ENCODE assay signal across 8 mouse cellular contexts in the genomic region with DNA sequence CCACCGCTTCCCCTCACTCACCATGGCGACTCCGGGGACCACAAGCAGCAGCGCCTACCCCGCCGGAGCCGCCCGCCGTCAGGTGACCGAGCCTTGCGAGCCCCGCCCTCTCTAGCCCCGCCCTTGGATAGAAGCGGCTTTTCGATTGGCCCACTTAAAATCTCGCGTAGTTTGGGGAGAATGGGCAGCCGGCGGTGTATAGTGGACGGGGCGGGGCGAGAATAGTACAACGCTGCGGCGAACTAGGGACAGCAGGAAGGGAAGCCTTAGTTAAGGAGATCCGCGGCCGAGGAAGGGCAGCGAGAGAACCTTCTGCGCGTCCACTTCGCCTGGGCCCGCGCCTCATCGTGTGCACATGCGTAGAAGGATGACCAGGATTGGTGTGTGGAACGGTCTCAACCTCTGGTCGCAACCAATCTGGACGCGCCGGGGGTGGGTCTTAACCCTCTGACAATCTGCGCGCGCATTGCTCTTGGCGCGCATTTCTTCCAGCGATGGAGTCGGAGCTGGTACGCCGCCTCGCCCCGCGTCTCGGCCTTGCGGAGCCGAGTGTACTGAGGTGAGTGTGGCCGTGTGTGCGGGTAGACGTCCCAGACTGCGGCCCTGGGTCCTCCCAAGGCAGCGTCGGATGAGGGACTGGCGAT. TPM values are rescaled to one million over a fixed set of nuclear protein-coding genes. Genes with fewer than 3 reads are reported as not detected.
DNase-seq lines count a peak whose midpoint lies in the region; ATAC-seq and TF ChIP-seq lines count a peak whose summit lies in the region.

Orc6 (plus strand) TSS at position 199 of the 644 bp plus-strand sequence.
Vps35 (minus strand) TSS at position 369 of the 644 bp plus-strand sequence.

- DNase-seq in c-Kit-positive CD71-positive TER-119-positive erythroid progenitor cells, embryonic 14.5 days (ENCODE audit: low spot score), result peak; percentile 98
- peak; percentile 95 for DNase-seq in heart, postnatal 0 days (ENCODE audit: low spot score)
- peak; percentile 98 to 99 for DNase-seq in kidney, postnatal 4 days

- peak; percentile 98 for ATAC-seq in forebrain, embryonic 12.5 days (ENCODE audit: low FRiP score)
- peak; percentile 97 for ATAC-seq in heart, postnatal 0 days (ENCODE audit: insufficient read depth, low read depth)
- peak; percentile 97 for ATAC-seq in liver, embryonic 16.5 days (ENCODE audit: low read depth)
- ATAC-seq in neural tube, embryonic 13.5 days (ENCODE audit: low read depth), result peak; percentile 98

- H3K4me2 ChIP-seq in forebrain, embryonic 12.5 days, result peak within 1 kb of the TSS; percentile 82
- peak within 1 kb of the TSS; percentile 97 for H3K4me2 ChIP-seq in heart, postnatal 0 days (ENCODE audit: low read depth, low read length)
- H3K4me2 ChIP-seq in liver, embryonic 16.5 days (ENCODE audit: low read depth, low read length), result peak within 1 kb of the TSS; percentile 86
- peak within 1 kb of the TSS; percentile 90 for H3K4me2 ChIP-seq in neural tube, embryonic 13.5 days

- H3K9me3 ChIP-seq in E14TG2a.4 (ENCODE audit: low read length), result no peaks in the 10 kb centered on the region
- no peaks in the 10 kb centered on the region for H3K9me3 ChIP-seq in forebrain, embryonic 12.5 days
- H3K9me3 ChIP-seq in heart, postnatal 0 days (replicated peaks; ENCODE audit: control insufficient read depth, low read length), result no peaks in the 10 kb centered on the region
- no peaks in the 10 kb centered on the region for H3K9me3 ChIP-seq in liver, embryonic 16.5 days (replicated peaks; ENCODE audit: control insufficient read depth, low read length)
- H3K9me3 ChIP-seq in neural tube, embryonic 13.5 days, result no peaks in the 10 kb centered on the region

- WGBS in forebrain, embryonic 12.5 days, result under 1% methylated on average over 63 of the region's 63 CpGs
- under 1% methylated on average over 62 of the region's 63 CpGs for WGBS in heart, postnatal 0 days
- WGBS in liver, embryonic 16.5 days (ENCODE audit: insufficient replicate concordance), result under 1% methylated on average over 62 of the region's 63 CpGs
- under 1% methylated on average over 63 of the region's 63 CpGs for WGBS in neural tube, embryonic 13.5 days

- TF ChIP-seq EP300 in heart, postnatal 0 days (IDR thresholded peaks at IDR 0.05; ENCODE audit: low read depth), result peak; percentile 88

- peak within 1 kb of the TSS; percentile 93 for H3K9ac ChIP-seq in forebrain, embryonic 12.5 days
- H3K9ac ChIP-seq in heart, postnatal 0 days (replicated peaks; ENCODE audit: low read depth, low read length), result peak within 1 kb of the TSS; percentile 89
- peak within 1 kb of the TSS; percentile 96 for H3K9ac ChIP-seq in liver, embryonic 16.5 days (ENCODE audit: low read depth, low read length)
- H3K9ac ChIP-seq in neural tube, embryonic 13.5 days, result peak within 1 kb of the TSS; percentile 93

- peaks cover 38% of the 10 kb centered on the region for H3K36me3 ChIP-seq in E14TG2a.4 (ENCODE audit: insufficient read depth, low read length)
- peaks cover 22% of the 10 kb centered on the region for H3K36me3 ChIP-seq in forebrain, embryonic 12.5 days (replicated peaks)
- H3K36me3 ChIP-seq in heart, postnatal 0 days (replicated peaks; ENCODE audit: control insufficient read depth, insufficient read depth, low read length), result peaks cover 23% of the 10 kb centered on the region
- peaks cover 19% of the 10 kb centered on the region for H3K36me3 ChIP-seq in liver, embryonic 16.5 days (ENCODE audit: control insufficient read depth, insufficient read depth)
- H3K36me3 ChIP-seq in neural tube, embryonic 13.5 days, result peaks cover 19% of the 10 kb centered on the region
- H3K36me3 ChIP-seq in testis, adult 2 months (ENCODE audit: control insufficient read depth, insufficient read depth, low read length), result no peaks in the 10 kb centered on the region; the same call in none of the 2 replicates

- H3K27ac ChIP-seq in forebrain, embryonic 12.5 days, result peak within 1 kb of the TSS; percentile 98
- H3K27ac ChIP-seq in heart, postnatal 0 days (ENCODE audit: low read depth), result peak within 1 kb of the TSS; percentile 95
- H3K27ac ChIP-seq in liver, embryonic 16.5 days (ENCODE audit: low read length), result peak within 1 kb of the TSS; percentile 95
- H3K27ac ChIP-seq in neural tube, embryonic 13.5 days (replicated peaks), result peak within 1 kb of the TSS; percentile 98
- peak within 1 kb of the TSS; percentile 95 for H3K27ac ChIP-seq in testis, adult 2 months (ENCODE audit: control insufficient read depth, insufficient read depth, low read depth, low read length)

- H3K4me3 ChIP-seq in E14TG2a.4 (replicated peaks; ENCODE audit: low read length), result peak within 1 kb of the TSS; percentile 99
- H3K4me3 ChIP-seq in forebrain, embryonic 12.5 days (replicated peaks), result peak within 1 kb of the TSS; percentile 96
- H3K4me3 ChIP-seq in heart, postnatal 0 days (ENCODE audit: low read depth, low read length), result peak within 1 kb of the TSS; percentile 77
- peak within 1 kb of the TSS; percentile 100 for H3K4me3 ChIP-seq in liver, embryonic 16.5 days (ENCODE audit: low read depth, low read length)
- peak within 1 kb of the TSS; percentile 93 for H3K4me3 ChIP-seq in neural tube, embryonic 13.5 days
- H3K4me3 ChIP-seq in testis, adult 2 months (ENCODE audit: control insufficient read depth, low read depth, low read length), result peak within 1 kb of the TSS; percentile 94

- peaks cover 21% of the 10 kb centered on the region for H3K4me1 ChIP-seq in E14TG2a.4 (replicated peaks; ENCODE audit: low read depth, low read length)
- peaks cover 31% of the 10 kb centered on the region for H3K4me1 ChIP-seq in forebrain, embryonic 12.5 days
- H3K4me1 ChIP-seq in heart, postnatal 0 days (ENCODE audit: control insufficient read depth, insufficient read depth), result peaks cover 21% of the 10 kb centered on the region
- peaks cover 21% of the 10 kb centered on the region for H3K4me1 ChIP-seq in liver, embryonic 16.5 days (ENCODE audit: control insufficient read depth, low read depth, low read length)
- H3K4me1 ChIP-seq in neural tube, embryonic 13.5 days (replicated peaks), result peaks cover 42% of the 10 kb centered on the region
- no peaks in the 10 kb centered on the region; the same call in 1 of the 2 replicates for H3K4me1 ChIP-seq in testis, adult 2 months (ENCODE audit: control insufficient read depth, insufficient read depth, low read length)

- peak; percentile 74 for TF ChIP-seq POLR2A in testis, adult 2 months (IDR thresholded peaks at IDR 0.05; ENCODE audit: control insufficient read depth, low read depth, low read length)

- no peak for TF ChIP-seq CTCF in E14TG2a.4 (conservative IDR thresholded peaks at IDR 0.05; ENCODE audit: low read length)
- no peak for TF ChIP-seq CTCF in heart, postnatal 0 days (IDR thresholded peaks at IDR 0.05; ENCODE audit: low read depth)
- no peak for TF ChIP-seq CTCF in testis, adult 2 months (IDR thresholded peaks at IDR 0.05; ENCODE audit: control insufficient read depth, insufficient read depth, insufficient replicate concordance, low read depth, low read length)

- no peaks in the 10 kb centered on the region for H3K27me3 ChIP-seq in E14TG2a.4 (ENCODE audit: insufficient read depth, low read length)
- H3K27me3 ChIP-seq in forebrain, embryonic 12.5 days, result no peaks in the 10 kb centered on the region
- H3K27me3 ChIP-seq in heart, postnatal 0 days (ENCODE audit: control insufficient read depth, insufficient read depth, low read length), result no peaks in the 10 kb centered on the region
- H3K27me3 ChIP-seq in liver, embryonic 16.5 days (ENCODE audit: control insufficient read depth, insufficient read depth, low read depth, low read length), result no peaks in the 10 kb centered on the region
- H3K27me3 ChIP-seq in neural tube, embryonic 13.5 days, result no peaks in the 10 kb centered on the region
- no peaks in the 10 kb centered on the region for H3K27me3 ChIP-seq in testis, adult 2 months (ENCODE audit: control insufficient read depth, insufficient read depth, low read length)

RNA-seq across cellular contexts. Expression of gene Orc6, which starts in this region (rescaled TPM):
- polyA plus RNA-seq in forebrain, embryonic 12.5 days (2016; fragmentation: Nextera tagmentation; extraction: Ambion mirVana), result 112 and 115 TPM in 2 replicates
- total RNA-seq in heart, postnatal 0 days (2014; rRNA removed; ENCODE audit: low replicate concordance), result 15.9 and 23.3 TPM in 2 replicates
- polyA plus RNA-seq in heart, postnatal 0 days (2015; fragmentation: Nextera tagmentation; extraction: Ambion mirVana), result 25.7 and 26.3 TPM in 2 replicates
- polyA plus RNA-seq in liver, embryonic 16.5 days (2015; fragmentation: Nextera tagmentation; extraction: Ambion mirVana), result 68.3 and 78.3 TPM in 2 replicates
- polyA plus RNA-seq in neural tube, embryonic 13.5 days (2015; fragmentation: Nextera tagmentation; extraction: Ambion mirVana), result 73.5 and 78.3 TPM in 2 replicates
- polyA plus RNA-seq in testis, adult 2 months (2012; rRNA removed), result 15.6 and 18.0 TPM in 2 replicates

RNA-seq across cellular contexts. Expression of gene Vps35, which starts in this region (rescaled TPM):
- 164 and 168 TPM in 2 replicates for polyA plus RNA-seq in forebrain, embryonic 12.5 days (2016; fragmentation: Nextera tagmentation; extraction: Ambion mirVana)
- 71.5 and 77.2 TPM in 2 replicates for total RNA-seq in heart, postnatal 0 days (2014; rRNA removed; ENCODE audit: low replicate concordance)
- polyA plus RNA-seq in heart, postnatal 0 days (2015; fragmentation: Nextera tagmentation; extraction: Ambion mirVana), result 82.3 and 82.5 TPM in 2 replicates
- polyA plus RNA-seq in liver, embryonic 16.5 days (2015; fragmentation: Nextera tagmentation; extraction: Ambion mirVana), result 88.1 and 93.8 TPM in 2 replicates
- polyA plus RNA-seq in neural tube, embryonic 13.5 days (2015; fragmentation: Nextera tagmentation; extraction: Ambion mirVana), result 178 and 183 TPM in 2 replicates
- polyA plus RNA-seq in testis, adult 2 months (2012; rRNA removed), result 19.8 and 23.9 TPM in 2 replicates

Comparison
In these comparisons a context has a peak if more than half of its experiments do, and no peak if none do; other contexts are left out.
1. Peak in every context shown above with its lines: DNase-seq, ATAC-seq, H3K4me3 ChIP-seq and H3K27ac ChIP-seq.